Comparison of ENCODE assay signal across 17 mouse cellular contexts in the genomic region with DNA sequence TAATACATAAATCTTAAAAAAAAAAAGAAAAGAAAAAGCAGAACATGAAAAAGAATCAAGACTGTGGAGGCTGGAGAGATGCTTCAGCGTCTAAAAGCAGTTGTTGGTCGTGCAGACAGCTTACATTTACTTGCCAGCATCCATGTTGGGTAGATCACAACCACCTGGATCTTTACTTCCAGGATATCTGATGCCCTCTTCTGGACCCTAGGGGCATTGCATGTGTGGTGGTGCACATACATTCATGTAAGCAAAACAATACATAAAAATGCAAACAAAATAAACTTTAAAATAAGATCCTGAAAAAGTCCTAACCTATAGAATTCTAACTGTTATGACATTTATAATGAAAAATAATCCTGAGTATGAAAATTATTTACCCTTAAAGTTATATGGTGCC.
A peak's percentile ranks its signal among the peaks of the same experiment; 100 is the strongest.
DNase-seq lines count a peak whose midpoint lies in the region; ATAC-seq and TF ChIP-seq lines count a peak whose summit lies in the region.
"Had no signal": no experiment of that assay in that cellular context is flagged by ENCODE, and none has a peak within 500 bp of the region (broad histone marks: within the 10 kb centered on the region; RNA-seq: fewer than 3 reads in every experiment).

No protein-coding gene starts in this region.

- intact Hi-C loops in left cerebral cortex, postnatal 25 days (cut with DNase I), result no loop called here
- intact Hi-C loops in gastrocnemius, adult 2 months (cut with DNase I), result no loop called here

- no peaks in the 10 kb centered on the region for H3K36me3 ChIP-seq in forebrain, embryonic 14.5 days (ENCODE audit: control insufficient read depth, insufficient read depth, low read length)
- no peaks in the 10 kb centered on the region for H3K36me3 ChIP-seq in forebrain, embryonic 11.5 days (ENCODE audit: control insufficient read depth, insufficient read depth, low read length)
- H3K36me3 ChIP-seq in liver, adult 2 months (ENCODE audit: control insufficient read depth, insufficient read depth, low read length), result peaks cover 12% of the 10 kb centered on the region
- H3K36me3 ChIP-seq in liver, embryonic 12.5 days, result peaks cover 19% of the 10 kb centered on the region
- H3K36me3 ChIP-seq: midbrain, embryonic 13.5 days had no signal

- no peak for TF ChIP-seq POLR2A in liver, adult 2 months (IDR thresholded peaks at IDR 0.05; ENCODE audit: extremely low read depth, insufficient read depth, low read length)

- H3K4me2 ChIP-seq in forebrain, embryonic 14.5 days (ENCODE audit: low read length), result no peak overlapping the region
- no peak overlapping the region for H3K4me2 ChIP-seq in forebrain, embryonic 11.5 days (ENCODE audit: low read depth, low read length, severe bottlenecking)
- no peak overlapping the region for H3K4me2 ChIP-seq in liver, embryonic 12.5 days
- H3K4me2 ChIP-seq: embryonic facial prominence, embryonic 12.5 days; midbrain, embryonic 13.5 days had no signal

- H3K4me3 ChIP-seq in forebrain, embryonic 14.5 days (ENCODE audit: low read depth, low read length), result no peak overlapping the region
- no peak overlapping the region for H3K4me3 ChIP-seq in forebrain, embryonic 11.5 days (ENCODE audit: low read depth, low read length)
- H3K4me3 ChIP-seq in liver, adult 2 months (ENCODE audit: insufficient read depth, low read depth, low read length), result no peak overlapping the region
- H3K4me3 ChIP-seq in liver, embryonic 12.5 days, result no peak overlapping the region
- no peak overlapping the region for H3K4me3 ChIP-seq in gastrocnemius, adult 2 months
- H3K4me3 ChIP-seq: embryonic facial prominence, embryonic 12.5 days; forebrain, embryonic 10.5 days; left cerebral cortex, adult 2 months; midbrain, embryonic 13.5 days had no signal

- H3K4me1 ChIP-seq in forebrain, embryonic 14.5 days (ENCODE audit: control insufficient read depth, insufficient read depth, low read length), result no peaks in the 10 kb centered on the region
- no peaks in the 10 kb centered on the region for H3K4me1 ChIP-seq in forebrain, embryonic 11.5 days (replicated peaks; ENCODE audit: control insufficient read depth, insufficient read depth, low read length)
- H3K4me1 ChIP-seq in liver, adult 2 months (ENCODE audit: control insufficient read depth, insufficient read depth, low read length), result no peaks in the 10 kb centered on the region
- no peaks in the 10 kb centered on the region for H3K4me1 ChIP-seq in liver, embryonic 12.5 days
- H3K4me1 ChIP-seq: embryonic facial prominence, embryonic 12.5 days; forebrain, embryonic 10.5 days; midbrain, embryonic 13.5 days had no signal

- DNase-seq in forebrain, embryonic 14.5 days (ENCODE audit: low spot score), result peak; percentile 2
- no peak for DNase-seq in forebrain, embryonic 11.5 days (ENCODE audit: low spot score)
- peak; percentile 5 for DNase-seq in liver, adult 2 months (ENCODE audit: extremely low read depth, low read depth, low spot score)
- DNase-seq in ES-CJ7 (ENCODE audit: low read depth, low spot score), result peak; percentile 76
- DNase-seq in left cerebral cortex, postnatal 25 days (ENCODE audit: low spot score in 2 of 2), result no peak
- DNase-seq in gastrocnemius, adult 2 months, result no peak
- DNase-seq: adrenal gland, postnatal 14 days; heart, postnatal 4 days; kidney, adult 11 months; lung, postnatal 14 days; right cerebral cortex, postnatal 4 days had no signal

- H3K9ac ChIP-seq in forebrain, embryonic 14.5 days (ENCODE audit: low read length), result no peak overlapping the region
- no peak overlapping the region for H3K9ac ChIP-seq in forebrain, embryonic 11.5 days (ENCODE audit: low read length)
- no peak overlapping the region for H3K9ac ChIP-seq in liver, adult 2 months (ENCODE audit: low read depth, low read length)
- H3K9ac ChIP-seq in liver, embryonic 12.5 days, result no peak overlapping the region
- H3K9ac ChIP-seq: embryonic facial prominence, embryonic 12.5 days; midbrain, embryonic 13.5 days had no signal

- no peaks in the 10 kb centered on the region for H3K27me3 ChIP-seq in forebrain, embryonic 14.5 days (replicated peaks; ENCODE audit: control insufficient read depth, insufficient read depth, low read length)
- H3K27me3 ChIP-seq in forebrain, embryonic 11.5 days (ENCODE audit: control insufficient read depth, insufficient read depth, low read length), result no peaks in the 10 kb centered on the region
- no peaks in the 10 kb centered on the region for H3K27me3 ChIP-seq in liver, adult 2 months (ENCODE audit: control insufficient read depth, insufficient read depth, low read length)
- no peaks in the 10 kb centered on the region for H3K27me3 ChIP-seq in liver, embryonic 12.5 days (replicated peaks)
- H3K27me3 ChIP-seq: embryonic facial prominence, embryonic 12.5 days; midbrain, embryonic 13.5 days had no signal

- 91% methylated on average over 2 of the region's 2 CpGs for WGBS in forebrain, embryonic 14.5 days
- WGBS in forebrain, embryonic 11.5 days, result 93% methylated on average over 2 of the region's 2 CpGs
- WGBS in liver, adult 2 months, result 97% methylated on average over 2 of the region's 2 CpGs
- WGBS in liver, embryonic 12.5 days (ENCODE audit: insufficient replicate concordance), result 84% methylated on average over 2 of the region's 2 CpGs

- no peak for ATAC-seq in forebrain, embryonic 14.5 days
- ATAC-seq in forebrain, embryonic 11.5 days (replicated peaks; ENCODE audit: low FRiP score), result no peak
- ATAC-seq in liver, embryonic 12.5 days, result no peak
- ATAC-seq in megakaryocyte progenitor cell, adult 5-6 weeks (replicated peaks; ENCODE audit: poor library complexity), result peak; percentile 52; the same call in 1 of the 2 replicates
- ATAC-seq: midbrain, embryonic 13.5 days had no signal

- H3K9me3 ChIP-seq in forebrain, embryonic 14.5 days (replicated peaks; ENCODE audit: control insufficient read depth, low read length), result no peaks in the 10 kb centered on the region
- H3K9me3 ChIP-seq in forebrain, embryonic 11.5 days (ENCODE audit: control insufficient read depth, low read length), result no peaks in the 10 kb centered on the region
- no peaks in the 10 kb centered on the region for H3K9me3 ChIP-seq in liver, embryonic 12.5 days (replicated peaks)
- H3K9me3 ChIP-seq: embryonic facial prominence, embryonic 12.5 days; forebrain, embryonic 10.5 days; midbrain, embryonic 13.5 days had no signal

- no peaks in the 10 kb centered on the region for H3K79me2 ChIP-seq in liver, adult 2 months (ENCODE audit: control insufficient read depth, insufficient read depth, low read length)

- no peak for TF ChIP-seq CTCF in liver, adult 2 months (IDR thresholded peaks at IDR 0.05; ENCODE audit: low read depth, low read length)
- TF ChIP-seq CTCF in gastrocnemius, adult 2 months (IDR thresholded peaks at IDR 0.05), result no peak

- no peak overlapping the region for H3K27ac ChIP-seq in forebrain, embryonic 14.5 days (ENCODE audit: low read depth, low read length)
- no peak overlapping the region for H3K27ac ChIP-seq in forebrain, embryonic 11.5 days (ENCODE audit: low read depth, low read length)
- H3K27ac ChIP-seq in liver, adult 2 months (replicated peaks; ENCODE audit: insufficient read depth, low read depth, low read length), result no peak overlapping the region
- H3K27ac ChIP-seq in liver, embryonic 12.5 days, result no peak overlapping the region
- H3K27ac ChIP-seq in gastrocnemius, adult 2 months, result no peak overlapping the region
- H3K27ac ChIP-seq: embryonic facial prominence, embryonic 12.5 days; forebrain, embryonic 10.5 days; left cerebral cortex, adult 2 months; midbrain, embryonic 13.5 days had no signal

Comparison
In these comparisons a context has a peak if more than half of its experiments do, and no peak if none do; other contexts are left out.
1. DNase-seq: peak in forebrain, embryonic 14.5 days (single experiment), liver, adult 2 months (single experiment) and ES-CJ7 (single experiment); none in forebrain, embryonic 11.5 days (single experiment), left cerebral cortex, postnatal 25 days (0 of 2) and gastrocnemius, adult 2 months (single experiment).